Mouse (Mus musculus): ENCODE results near the gene Fscn3. TPM values are rescaled to one million over a fixed set of nuclear protein-coding genes. Genes with fewer than 3 reads are reported as not detected.

The Fscn3 gene
- not detected for total RNA-seq (2021)
- long read RNA-seq, experiment 1 = 0 reads
- long read RNA-seq, experiment 2 = 0 reads

- no peak for DNase-seq (ENCODE audit: low spot score in 2 of 2)
- intact Hi-C loops (cut with DNase I) = loop anchor here (10.0 kb wide), 1 partner anchor 398 kb away; no protein-coding TSS in a partner anchor
Observed at GRCm38 (mm10) chr6:28427096-28427839, at the start of gene Fscn3. Gene Fscn3 (plus strand): TSS chr6:28427789.

DNA sequence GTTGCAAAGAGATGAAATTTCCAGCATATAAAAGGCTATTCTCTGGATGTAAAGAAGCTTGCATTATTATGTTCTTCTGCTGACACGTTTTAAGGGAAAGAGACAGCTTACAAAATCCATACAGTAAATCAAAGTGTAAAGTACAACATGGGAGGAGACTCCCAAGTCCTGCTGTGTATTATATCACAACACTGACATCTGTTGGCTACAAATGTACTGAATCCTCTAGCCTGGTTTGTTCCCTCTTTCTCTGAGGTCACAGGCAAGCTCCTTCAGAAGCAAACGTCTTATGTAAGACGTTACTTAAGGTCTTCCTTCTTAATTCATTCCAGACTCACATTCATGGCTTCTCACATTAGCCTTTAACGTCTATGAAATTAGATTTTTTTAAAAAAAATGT is 45.6 kb upstream of the Fscn3 start:
- DNase-seq (ENCODE audit: low spot score in 2 of 2) = peak in 1 of 2 experiments; percentile 48
- intact Hi-C loops (cut with DNase I) = no loop called here

DNA sequence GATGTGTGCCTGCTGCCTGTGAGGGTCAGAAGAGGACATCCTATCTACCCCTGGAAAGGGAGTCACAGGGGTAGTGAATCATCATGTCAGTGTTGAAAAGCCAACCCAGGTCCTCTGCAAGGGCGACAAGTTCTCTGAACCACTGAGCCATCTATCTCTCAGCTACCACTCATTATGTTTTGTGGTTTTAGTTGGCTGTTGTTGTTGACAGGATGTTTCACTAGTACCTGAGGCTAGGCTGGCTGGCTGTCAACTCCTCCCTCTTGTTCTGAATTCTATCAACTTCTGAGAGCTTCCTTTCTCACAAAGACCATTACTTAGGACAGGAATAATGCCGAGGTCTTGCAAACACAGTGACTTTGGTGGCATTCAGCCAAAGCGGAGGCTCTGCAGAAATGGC is 42.4 kb upstream of the Fscn3 start:
- intact Hi-C loops (cut with DNase I) = no loop called here
- no peak for DNase-seq (ENCODE audit: low spot score in 2 of 2)

GRCm38 (mm10) chr6:28389038-28389437 is 38.6 kb upstream of the Fscn3 start:
- DNase-seq (ENCODE audit: low spot score in 2 of 2) = no peak
- intact Hi-C loops (cut with DNase I) = no loop called here

DNA sequence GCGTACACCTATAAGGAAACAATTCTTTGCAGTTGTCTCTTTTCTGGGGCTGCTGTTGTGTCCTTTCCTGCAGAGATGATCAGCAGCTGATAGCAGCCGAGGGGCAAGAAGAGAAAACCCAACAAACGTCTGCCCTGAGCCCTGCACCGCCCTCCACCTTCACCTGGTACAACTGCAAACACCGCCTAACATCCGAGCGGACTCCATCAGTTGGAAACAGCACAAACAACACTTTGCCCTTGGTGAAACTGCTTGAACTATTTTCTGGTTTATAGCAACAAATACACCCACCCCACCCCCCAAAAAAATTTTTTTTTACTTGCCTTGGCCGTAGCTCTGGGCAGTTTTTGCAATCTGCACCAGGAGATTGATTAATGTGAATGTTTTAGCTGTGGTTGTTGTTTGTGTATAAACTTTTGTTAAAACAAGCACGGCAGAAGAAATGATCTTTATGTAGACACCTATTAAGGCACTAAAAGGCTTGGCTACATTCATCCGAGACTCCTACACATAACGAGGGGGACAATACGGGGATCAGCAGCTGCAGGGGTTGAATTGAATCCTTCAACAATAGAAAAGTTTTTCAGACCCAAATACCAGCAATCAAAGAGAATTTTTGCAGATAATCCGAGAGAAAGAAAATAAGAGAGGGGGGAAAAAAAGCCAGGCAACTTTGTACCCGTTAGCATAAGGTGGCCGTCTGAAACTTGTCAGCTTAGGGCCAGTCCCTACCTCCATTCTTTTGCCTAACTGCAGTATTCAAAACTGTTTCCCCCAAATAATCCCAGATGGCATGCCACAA is 31.3 kb upstream of the Fscn3 start:
- DNase-seq (ENCODE audit: low spot score in 2 of 2) = no peak

GRCm38 (mm10) chr6:28396853-28397457 is 30.6 kb upstream of the Fscn3 start:
- no peak for DNase-seq (ENCODE audit: low spot score in 2 of 2)
- intact Hi-C loops (cut with DNase I) = no loop called here

More for the DNA sequence above, 31.3 kb upstream of the Fscn3 start:
- intact Hi-C loops (cut with DNase I) = no loop called here

- DNase-seq (ENCODE audit: low spot score in 2 of 2) = no peak
Observed at GRCm38 (mm10) chr6:28397681-28398203, 29.8 kb upstream of the Fscn3 start, which contains the start of gene Zfp800. Gene Zfp800 (minus strand): TSS chr6:28398005.

GRCm38 (mm10) chr6:28398726-28399125 is 28.9 kb upstream of the Fscn3 start:
- no peak for DNase-seq (ENCODE audit: low spot score in 2 of 2)
- intact Hi-C loops (cut with DNase I) = no loop called here

More at GRCm38 (mm10) chr6:28397681-28398203, 29.8 kb upstream of the Fscn3 start, which contains the start of gene Zfp800:
- intact Hi-C loops (cut with DNase I) = no loop called here

DNA sequence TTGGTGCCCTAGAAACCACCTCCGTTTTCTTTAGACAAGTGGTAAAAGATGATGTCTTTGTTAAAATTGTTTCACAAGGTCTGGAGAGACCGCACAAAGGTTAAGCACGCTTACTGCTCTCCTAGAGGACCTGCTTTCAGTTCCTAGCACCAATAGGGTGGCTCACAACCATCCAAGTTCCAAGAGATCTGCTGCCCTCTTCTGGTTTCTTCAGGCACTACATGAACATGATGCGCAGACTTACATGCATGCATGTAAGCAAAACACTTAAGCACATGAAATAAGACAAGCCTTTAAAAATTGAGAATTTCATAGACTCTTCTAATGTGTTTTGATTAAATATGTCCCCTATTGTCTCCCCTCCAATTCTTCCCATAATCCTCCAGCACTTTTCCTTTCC is 27.8 kb upstream of the Fscn3 start:
- no peak for DNase-seq (ENCODE audit: low spot score in 2 of 2)
- intact Hi-C loops (cut with DNase I) = no loop called here

DNA sequence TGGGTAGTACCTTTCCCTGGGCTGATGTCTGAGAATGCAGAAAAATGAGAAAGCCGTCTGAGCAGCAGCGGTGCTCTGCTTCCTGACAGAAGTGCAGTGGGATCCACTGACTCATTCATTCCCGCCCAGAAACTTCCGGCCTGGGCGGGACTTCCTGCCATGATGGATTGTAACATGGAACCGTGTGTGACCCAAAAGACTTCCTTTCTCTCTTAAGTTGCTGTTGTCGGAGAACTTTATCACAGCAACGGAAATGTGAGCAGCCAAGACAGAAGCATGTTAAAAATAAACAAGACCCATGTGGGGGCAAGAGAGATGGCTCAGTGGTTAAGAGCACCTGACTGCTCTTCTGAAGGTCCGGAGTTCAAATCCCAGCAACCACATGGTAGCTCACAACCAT is 17.5 kb upstream of the Fscn3 start:
- no peak for DNase-seq (ENCODE audit: low spot score in 2 of 2)
- intact Hi-C loops (cut with DNase I) = no loop called here

GRCm38 (mm10) chr6:28411236-28411635 is 16.4 kb upstream of the Fscn3 start:
- intact Hi-C loops (cut with DNase I) = no loop called here
- DNase-seq (ENCODE audit: low spot score in 2 of 2) = no peak

- intact Hi-C loops (cut with DNase I) = no loop called here
Observed at GRCm38 (mm10) chr6:28416981-28417380, 10.6 kb upstream of the Fscn3 start.

GRCm38 (mm10) chr6:28418449-28418848 is 9.1 kb upstream of the Fscn3 start:
- peak; percentile 55 to 73 for DNase-seq (ENCODE audit: low spot score in 2 of 2)
- intact Hi-C loops (cut with DNase I) = no loop called here

More at GRCm38 (mm10) chr6:28416981-28417380, 10.6 kb upstream of the Fscn3 start:
- DNase-seq (ENCODE audit: low spot score in 2 of 2) = no peak

DNA sequence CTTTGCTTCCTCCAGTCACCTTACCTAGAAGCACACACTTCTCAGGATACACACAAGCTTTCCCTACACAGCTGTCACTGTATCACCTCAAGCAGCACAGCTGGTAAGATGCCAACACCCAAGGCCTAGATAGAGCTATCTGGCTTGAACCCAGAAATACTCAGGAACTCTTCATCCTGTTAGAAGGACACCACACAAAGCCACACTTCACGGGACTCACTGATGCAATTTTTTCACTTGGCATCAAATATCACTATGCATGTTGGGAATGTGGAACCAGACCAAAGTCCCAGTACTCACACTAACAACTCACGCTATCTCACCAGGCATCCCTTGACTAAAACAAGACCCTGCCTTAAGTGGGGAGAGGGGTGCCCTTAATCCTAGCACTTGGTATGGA is 7.9 kb upstream of the Fscn3 start:
- intact Hi-C loops (cut with DNase I) = loop anchor here (10.0 kb wide), 1 partner anchor 405 kb away; no protein-coding TSS in a partner anchor
- DNase-seq (ENCODE audit: low spot score in 2 of 2) = no peak

DNA sequence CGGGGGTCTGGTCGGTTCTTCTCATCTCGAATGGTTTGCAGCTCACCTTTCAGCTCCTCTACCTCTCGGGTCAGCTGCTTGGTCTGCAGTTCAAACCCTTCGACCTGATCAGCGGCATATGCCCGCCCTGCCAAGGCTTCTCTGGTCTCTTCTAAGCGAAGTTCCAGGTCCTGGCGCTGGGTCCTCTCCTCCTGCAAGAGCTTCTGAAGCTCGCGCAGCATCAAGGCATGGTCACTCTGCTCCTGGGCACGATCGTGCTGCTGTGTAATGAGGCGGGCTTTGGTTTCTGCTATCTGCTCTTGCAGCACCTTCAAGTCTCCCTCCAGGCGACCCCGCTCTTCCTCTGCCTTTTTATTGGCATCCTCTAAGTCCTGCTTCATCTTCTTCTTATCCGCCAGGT is 7.2 kb upstream of the Fscn3 start:
- intact Hi-C loops (cut with DNase I) = loop anchor here (10.0 kb wide), 1 partner anchor 404 kb away; no protein-coding TSS in a partner anchor
- DNase-seq (ENCODE audit: low spot score in 2 of 2) = no peak

- intact Hi-C loops (cut with DNase I) = loop anchor here (10.0 kb wide), 1 partner anchor 404 kb away; no protein-coding TSS in a partner anchor
Observed at GRCm38 (mm10) chr6:28420865-28421264, 6.7 kb upstream of the Fscn3 start.

DNA sequence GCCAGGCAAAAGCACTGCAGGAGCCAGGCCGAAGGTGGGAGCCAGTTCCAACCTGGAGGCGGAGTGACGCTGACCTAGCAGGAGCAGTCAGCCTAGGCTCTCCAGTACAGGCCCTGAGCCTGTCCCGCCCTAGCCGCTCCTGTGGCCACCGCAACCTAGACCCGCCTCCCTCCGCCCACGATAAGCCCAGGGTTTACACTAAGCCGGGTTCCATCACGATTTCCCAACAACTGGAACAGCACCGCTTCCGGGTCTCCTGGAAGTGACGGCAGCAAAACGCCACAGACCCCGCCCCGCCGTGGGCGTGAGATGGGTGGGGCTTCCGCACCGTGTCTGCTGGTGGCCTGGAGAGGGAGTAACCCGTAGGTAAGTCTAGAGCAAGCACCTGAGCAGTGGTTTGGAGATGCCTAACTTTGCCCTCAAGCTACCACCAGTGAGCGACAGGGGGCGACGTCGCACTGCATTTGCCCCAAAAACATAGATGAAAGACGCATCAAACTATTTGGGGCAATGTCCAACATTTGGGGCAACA is 6.1 kb upstream of the Fscn3 start:
- DNase-seq (ENCODE audit: low spot score in 2 of 2) = peak; percentile 92 to 93
- intact Hi-C loops (cut with DNase I) = loop anchor here (10.0 kb wide), 1 partner anchor 403 kb away; no protein-coding TSS in a partner anchor

More at GRCm38 (mm10) chr6:28420865-28421264, 6.7 kb upstream of the Fscn3 start:
- DNase-seq (ENCODE audit: low spot score in 2 of 2) = no peak

DNA sequence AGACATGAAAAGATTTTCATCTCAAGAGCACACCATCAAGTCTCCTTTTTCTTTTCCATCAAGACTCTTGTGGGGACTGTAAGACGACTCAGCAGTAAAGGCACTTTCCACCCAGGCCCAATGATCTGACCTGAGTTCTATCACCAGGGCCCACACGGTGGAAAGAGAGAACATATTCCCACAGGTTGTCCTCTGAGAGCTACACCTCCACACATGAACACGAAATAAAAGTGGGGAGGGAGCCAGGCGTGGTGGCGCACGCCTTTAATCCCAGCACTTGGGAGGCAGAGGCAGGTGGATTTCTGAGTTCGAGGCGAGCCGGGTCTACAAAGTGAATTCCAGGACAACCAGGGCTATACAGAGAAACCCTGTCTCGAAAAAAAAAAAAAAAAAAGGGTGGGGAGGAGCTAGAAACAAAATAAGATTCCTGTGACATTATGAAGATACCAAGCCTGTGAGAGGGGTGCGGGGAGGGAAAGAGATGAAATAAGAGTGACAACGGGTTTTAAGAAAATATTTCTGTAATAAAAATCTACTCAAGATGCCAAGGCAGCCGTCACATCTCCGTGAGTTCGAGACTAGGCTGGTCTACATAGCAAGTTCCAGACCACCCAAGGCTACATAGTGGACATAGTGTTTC is 4.8 kb upstream of the Fscn3 start:
- intact Hi-C loops (cut with DNase I) = loop anchor here (10.0 kb wide), 1 partner anchor 402 kb away; no protein-coding TSS in a partner anchor

DNA sequence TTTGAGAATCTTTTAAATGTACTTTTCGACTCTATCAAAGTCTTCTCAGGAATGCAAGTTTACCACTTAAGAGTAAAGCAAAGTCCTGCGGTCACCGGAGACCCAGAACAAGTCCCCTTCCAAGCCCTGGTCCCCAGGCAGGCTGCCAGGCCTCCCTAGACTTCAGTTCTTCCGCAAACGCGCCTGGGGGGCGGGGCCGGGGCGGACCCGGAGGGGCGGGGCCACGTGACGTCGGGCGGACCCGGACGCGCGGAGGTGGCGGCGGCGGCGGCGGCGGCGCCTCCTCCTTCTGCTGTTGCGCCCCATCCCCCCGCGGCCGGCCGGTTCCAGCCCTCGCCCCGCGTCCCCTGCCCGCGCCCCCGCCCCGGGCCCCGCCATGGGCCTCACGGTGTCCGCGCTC is 4.3 kb upstream of the Fscn3 start, which contains the start of gene Arf5:
Gene Arf5, plus strand, starts transcription at position 248 of the 400 bp plus-strand sequence.
- intact Hi-C loops (cut with DNase I) = loop anchor here (10.0 kb wide), 1 partner anchor 401 kb away; no protein-coding TSS in a partner anchor
- peak; percentile 90 to 93 for DNase-seq (ENCODE audit: low spot score in 2 of 2)

More for the DNA sequence above, 4.8 kb upstream of the Fscn3 start:
- DNase-seq (ENCODE audit: low spot score in 2 of 2) = no peak

Measured in left cerebral cortex, postnatal 14 days (tissue).